Mouse (Mus musculus): Measurements from ENCODE around the gene Zbtb7b. TPM values are rescaled to one million over a fixed set of nuclear protein-coding genes. Genes with fewer than 3 reads are reported as not detected.
A peak's percentile ranks its signal among the peaks of the same experiment; 100 is the strongest.

Gene Zbtb7b
- total and polyA plus RNA-seq, 3 experiments, result 23.3 to 123 (median 34.2) TPM

DNA sequence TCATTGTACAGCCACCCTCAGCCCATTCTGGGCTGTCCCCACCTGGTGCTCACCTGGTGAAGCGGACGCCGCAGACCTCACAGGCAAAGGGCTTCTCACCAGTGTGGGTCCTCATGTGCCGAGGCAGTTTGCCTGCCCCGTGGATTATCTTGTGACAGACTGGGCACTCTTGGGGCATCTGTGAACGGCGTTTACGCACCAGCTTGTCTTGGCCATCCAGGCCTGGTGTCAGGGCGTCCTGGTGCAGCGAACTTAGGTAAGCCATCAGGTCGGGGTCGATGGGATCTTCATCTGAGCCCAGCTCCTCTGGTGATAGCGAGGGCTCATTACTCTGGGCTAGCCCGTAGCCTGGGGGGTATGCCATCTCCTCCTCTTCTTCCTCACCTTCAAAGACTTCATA is 14.3 kb downstream of the Zbtb7b start:
- DNase-seq (ENCODE audit: low spot score), result no peak
- Histone ChIP-seq H3K9me3 (replicated peaks) (no peaks in the 10 kb centered on the region), H3K36me3 (replicated peaks) (peaks cover 93% of the 10 kb centered on the region), H3K4me1 (ENCODE audit: insufficient read depth, low read depth, low read length) (peaks cover 61% of the 10 kb centered on the region), H3K27me3 (ENCODE audit: insufficient read depth, low read length) (no peaks in the 10 kb centered on the region), H3K4me3 (ENCODE audit: low read depth, low read length) (no peak overlapping the region)
- no peak for TF ChIP-seq CTCF (IDR thresholded peaks at IDR 0.05; ENCODE audit: low read depth, low read length)
- no peak for TF ChIP-seq GATA1 (IDR thresholded peaks at IDR 0.05; ENCODE audit: borderline replicate concordance, low read length)
- TF ChIP-seq POLR2AphosphoS5 (IDR thresholded peaks at IDR 0.05; ENCODE audit: insufficient replicate concordance, low read depth, low read length), result no peak
- no peak for TF ChIP-seq TAL1 (conservative IDR thresholded peaks at IDR 0.05; ENCODE audit: low read depth, low read length)
- TF ChIP-seq GATA2 (IDR thresholded peaks at IDR 0.05; ENCODE audit: borderline replicate concordance, low read depth, low read length), result no peak
- no peak for ATAC-seq (ENCODE audit: extremely low read depth, insufficient number of reproducible peaks, low FRiP score, poor library complexity, severe bottlenecking)

DNA sequence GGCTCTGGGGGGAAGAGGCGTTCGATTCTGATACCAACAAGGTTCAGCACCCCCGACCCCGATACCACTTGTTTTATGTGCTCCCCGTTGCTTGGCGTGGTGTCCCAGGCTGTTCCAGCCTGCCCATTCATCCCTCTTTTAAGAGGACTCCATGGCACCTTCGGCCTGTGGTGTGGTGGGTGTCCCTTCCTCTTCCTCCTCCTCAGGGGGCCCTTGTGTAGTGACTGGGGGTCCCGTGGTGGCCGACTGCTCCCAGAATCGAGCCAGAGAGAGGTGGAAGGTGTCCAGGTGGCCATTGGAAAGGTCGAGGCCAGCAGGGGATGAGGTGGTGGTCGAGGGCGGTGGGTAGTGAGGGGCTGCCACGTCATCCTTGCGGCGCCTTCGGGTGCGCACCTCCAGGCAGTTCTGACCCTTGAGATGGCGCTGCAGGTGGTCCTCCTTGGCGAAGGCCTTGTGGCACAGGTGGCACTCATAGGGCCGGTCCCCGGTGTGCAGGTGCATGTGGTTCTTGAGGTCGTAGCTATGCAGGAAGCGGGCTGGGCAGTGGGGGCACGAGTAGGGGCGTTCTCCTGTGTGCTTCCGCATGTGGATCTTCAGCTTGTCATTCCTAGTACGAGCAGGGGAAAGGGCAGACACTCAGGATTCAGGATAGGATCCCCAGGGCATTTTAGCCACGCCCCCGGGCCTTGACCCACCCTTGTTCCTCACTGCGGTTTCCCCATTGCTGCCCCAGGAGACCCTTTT is 15.0 kb downstream of the Zbtb7b start:
- H3K4me1 ChIP-seq (ENCODE audit: insufficient read depth, low read depth, low read length), result peaks cover 54% of the 10 kb centered on the region
- TF ChIP-seq POLR2AphosphoS5 (IDR thresholded peaks at IDR 0.05; ENCODE audit: insufficient replicate concordance, low read depth, low read length) (no peak), GATA1 (IDR thresholded peaks at IDR 0.05; ENCODE audit: borderline replicate concordance, low read length) (no peak), GATA2 (IDR thresholded peaks at IDR 0.05; ENCODE audit: borderline replicate concordance, low read depth, low read length) (no peak), CTCF (IDR thresholded peaks at IDR 0.05; ENCODE audit: low read depth, low read length) (no peak)
- peaks cover 85% of the 10 kb centered on the region for H3K36me3 ChIP-seq (replicated peaks)
- ATAC-seq (ENCODE audit: extremely low read depth, insufficient number of reproducible peaks, low FRiP score, poor library complexity, severe bottlenecking), result no peak
- H3K9me3 ChIP-seq (replicated peaks), result no peaks in the 10 kb centered on the region
- H3K4me3 ChIP-seq (ENCODE audit: low read depth, low read length), result no peak overlapping the region; the same call in 1 of the 2 replicates
- DNase-seq (ENCODE audit: low spot score), result no peak
- no peaks in the 10 kb centered on the region for H3K27me3 ChIP-seq (ENCODE audit: insufficient read depth, low read length)

DNA sequence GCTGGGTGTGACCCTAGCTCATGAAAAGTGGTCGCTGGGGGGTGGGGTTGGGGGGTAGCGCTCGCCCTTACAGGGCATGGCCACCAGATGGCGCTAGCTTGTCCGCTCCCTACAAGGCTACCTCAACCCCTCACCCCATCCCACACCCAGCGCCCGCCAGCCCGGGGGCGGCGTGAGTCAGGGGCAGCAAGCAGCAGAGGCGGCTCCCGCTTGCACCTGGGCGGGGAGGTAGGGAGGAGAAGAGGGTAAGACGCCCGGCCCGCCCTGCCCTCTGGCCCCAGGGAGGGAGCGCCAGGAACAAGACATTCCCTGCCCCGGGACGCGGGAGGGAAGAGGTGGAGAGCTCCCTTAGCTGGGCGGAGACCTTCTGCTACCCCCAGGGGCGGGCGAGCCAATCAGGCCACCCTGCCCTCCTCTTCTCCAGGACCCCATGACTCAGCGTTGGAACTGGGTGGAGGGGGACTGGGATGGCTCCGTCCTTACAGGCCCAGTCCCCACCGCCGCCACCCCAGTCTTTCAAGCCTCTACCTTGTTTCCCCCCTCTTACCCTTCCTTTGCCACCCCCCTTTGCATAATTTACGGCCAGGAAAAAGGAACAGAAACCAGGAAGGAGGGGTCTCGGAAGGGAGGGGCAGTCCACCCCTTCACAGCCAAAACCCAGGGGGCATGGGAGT is 16.0 kb downstream of the Zbtb7b start:
- peak; percentile 88 for DNase-seq (ENCODE audit: low spot score)
- peaks cover 75% of the 10 kb centered on the region for H3K36me3 ChIP-seq (replicated peaks)
- H3K27me3 ChIP-seq (ENCODE audit: insufficient read depth, low read length), result peaks cover 1% of the 10 kb centered on the region; the same call in 1 of the 2 replicates
- peaks cover 49% of the 10 kb centered on the region for H3K4me1 ChIP-seq (ENCODE audit: insufficient read depth, low read depth, low read length)
- peak; percentile 76 for TF ChIP-seq CTCF (IDR thresholded peaks at IDR 0.05; ENCODE audit: low read depth, low read length)
- no peak for TF ChIP-seq GATA2 (IDR thresholded peaks at IDR 0.05; ENCODE audit: borderline replicate concordance, low read depth, low read length)
- H3K4me3 ChIP-seq (ENCODE audit: low read depth, low read length), result peak overlapping the region; percentile 68
- ATAC-seq (ENCODE audit: extremely low read depth, insufficient number of reproducible peaks, low FRiP score, poor library complexity, severe bottlenecking), result peak; percentile 34
- H3K9me3 ChIP-seq (replicated peaks), result no peaks in the 10 kb centered on the region

DNA sequence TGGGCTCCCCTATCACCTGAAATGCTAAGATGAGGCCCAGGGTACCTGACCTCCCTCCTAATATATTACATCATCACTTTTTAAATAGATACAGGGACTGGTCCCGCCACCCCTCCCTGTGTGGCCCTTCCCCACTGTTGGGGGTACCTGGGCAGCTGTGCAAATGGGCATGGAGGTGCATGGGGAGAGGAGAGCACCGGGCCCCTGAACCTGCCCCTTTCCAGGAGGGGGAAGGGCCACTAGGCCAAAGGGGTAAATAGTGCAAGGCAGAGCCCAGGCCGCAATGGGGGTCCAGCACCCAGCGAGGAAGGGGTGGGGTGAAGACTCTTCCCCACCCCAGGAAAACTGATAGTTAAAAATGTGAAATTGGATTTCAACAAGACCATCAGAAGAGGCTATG is 16.7 kb downstream of the Zbtb7b start:
- ATAC-seq (ENCODE audit: extremely low read depth, insufficient number of reproducible peaks, low FRiP score, poor library complexity, severe bottlenecking) (no peak), DNase-seq (ENCODE audit: low spot score) (no peak)
- H3K27me3 ChIP-seq (ENCODE audit: insufficient read depth, low read length), result peaks cover 7% of the 10 kb centered on the region; the same call in 1 of the 2 replicates
- peak overlapping the region; percentile 68; the same call in 1 of the 2 replicates for H3K4me3 ChIP-seq (ENCODE audit: low read depth, low read length)
- H3K4me1 ChIP-seq (ENCODE audit: insufficient read depth, low read depth, low read length), result peaks cover 45% of the 10 kb centered on the region
- no peaks in the 10 kb centered on the region for H3K9me3 ChIP-seq (replicated peaks)
- TF ChIP-seq CTCF (IDR thresholded peaks at IDR 0.05; ENCODE audit: low read depth, low read length) (no peak), TAL1 (conservative IDR thresholded peaks at IDR 0.05; ENCODE audit: low read depth, low read length) (no peak), POLR2AphosphoS5 (IDR thresholded peaks at IDR 0.05; ENCODE audit: insufficient replicate concordance, low read depth, low read length) (no peak), GATA1 (IDR thresholded peaks at IDR 0.05; ENCODE audit: borderline replicate concordance, low read length) (no peak), GATA2 (IDR thresholded peaks at IDR 0.05; ENCODE audit: borderline replicate concordance, low read depth, low read length) (no peak)
- peaks cover 68% of the 10 kb centered on the region for H3K36me3 ChIP-seq (replicated peaks)

DNA sequence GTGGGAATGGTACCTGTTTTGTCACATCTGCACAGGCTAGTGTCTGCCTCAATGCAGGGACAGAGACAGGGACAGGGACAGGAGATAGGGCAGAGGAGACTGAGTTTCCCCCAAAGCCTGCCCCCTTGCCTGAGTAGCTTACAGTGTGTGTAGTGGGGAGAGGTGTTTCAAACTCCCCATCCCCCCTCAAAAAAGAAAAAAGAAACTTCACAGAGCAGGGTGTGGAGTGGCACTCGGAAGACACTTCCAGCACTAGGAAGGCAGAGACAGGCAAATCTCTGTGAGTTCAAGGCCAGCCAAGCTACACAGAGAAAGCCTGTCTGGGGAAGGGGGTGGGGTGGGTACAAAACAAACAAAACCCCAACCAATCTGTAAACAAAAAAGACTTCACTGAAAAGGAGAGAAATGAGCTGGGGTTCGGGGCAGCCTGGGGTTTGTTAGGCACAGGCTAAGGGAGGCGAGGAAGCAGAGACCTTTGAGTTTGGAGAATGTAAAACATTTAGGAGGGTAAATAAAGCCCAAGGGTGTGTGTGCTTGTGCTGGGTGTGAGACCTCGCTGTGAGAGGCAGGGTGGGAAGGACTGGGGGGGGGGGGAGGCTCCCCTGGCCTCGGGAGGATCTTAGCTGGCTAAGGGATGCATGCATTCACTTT is 20.9 kb downstream of the Zbtb7b start:
- DNase-seq (ENCODE audit: low spot score) (no peak), ATAC-seq (ENCODE audit: extremely low read depth, insufficient number of reproducible peaks, low FRiP score, poor library complexity, severe bottlenecking) (no peak)
- peaks cover 24% of the 10 kb centered on the region for H3K4me1 ChIP-seq (ENCODE audit: insufficient read depth, low read depth, low read length)
- TF ChIP-seq GATA2 (IDR thresholded peaks at IDR 0.05; ENCODE audit: borderline replicate concordance, low read depth, low read length) (no peak), TAL1 (conservative IDR thresholded peaks at IDR 0.05; ENCODE audit: low read depth, low read length) (no peak), POLR2AphosphoS5 (IDR thresholded peaks at IDR 0.05; ENCODE audit: insufficient replicate concordance, low read depth, low read length) (no peak), CTCF (IDR thresholded peaks at IDR 0.05; ENCODE audit: low read depth, low read length) (no peak)
- H3K4me3 ChIP-seq (ENCODE audit: low read depth, low read length), result no peak overlapping the region
- H3K36me3 ChIP-seq (replicated peaks), result peaks cover 27% of the 10 kb centered on the region
- no peaks in the 10 kb centered on the region for H3K9me3 ChIP-seq (replicated peaks)
- H3K27me3 ChIP-seq (ENCODE audit: insufficient read depth, low read length), result peaks cover 15% of the 10 kb centered on the region

DNA sequence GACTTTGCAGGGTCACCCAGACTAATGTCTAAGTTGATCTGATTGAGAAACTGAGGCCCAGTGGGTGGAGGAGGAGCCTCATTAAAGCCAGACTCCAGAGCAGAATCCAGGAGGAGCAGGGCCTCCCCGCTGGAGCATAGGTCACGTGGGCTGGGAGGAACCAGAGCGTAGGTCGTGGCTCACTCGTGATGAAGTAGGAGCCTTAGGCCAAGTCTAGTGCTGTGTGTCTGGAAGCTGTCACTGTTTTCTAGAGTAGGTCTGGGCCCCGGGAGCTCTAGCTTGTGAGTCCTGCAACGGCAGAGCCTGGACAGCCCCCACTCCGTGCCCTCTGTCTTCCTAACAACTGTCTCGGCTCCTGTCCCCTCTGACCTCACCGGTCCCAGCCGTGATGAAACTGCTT is 27.2 kb downstream of the Zbtb7b start:
- Histone ChIP-seq H3K9me3 (replicated peaks) (no peaks in the 10 kb centered on the region), H3K4me1 (ENCODE audit: insufficient read depth, low read depth, low read length) (peaks cover 5% of the 10 kb centered on the region; the same call in 1 of the 2 replicates), H3K36me3 (replicated peaks) (no peaks in the 10 kb centered on the region), H3K4me3 (ENCODE audit: low read depth, low read length) (no peak overlapping the region), H3K27me3 (ENCODE audit: insufficient read depth, low read length) (peaks cover 51% of the 10 kb centered on the region)
- TF ChIP-seq CTCF (IDR thresholded peaks at IDR 0.05; ENCODE audit: low read depth, low read length), result no peak
- DNase-seq (ENCODE audit: low spot score), result no peak
- no peak for ATAC-seq (ENCODE audit: extremely low read depth, insufficient number of reproducible peaks, low FRiP score, poor library complexity, severe bottlenecking)
